Mouse (Mus musculus) embryo, embryonic 11.5 days (tissue): ENCODE data around the gene Ccdc155.

Source experiments
- DNase-seq: peaks from one replicate; pipeline ENCODE4 v3.0.0-alpha.2; 2012; ENCODE audit warnings: low read depth, low spot score

Gene Ccdc155

DNA sequence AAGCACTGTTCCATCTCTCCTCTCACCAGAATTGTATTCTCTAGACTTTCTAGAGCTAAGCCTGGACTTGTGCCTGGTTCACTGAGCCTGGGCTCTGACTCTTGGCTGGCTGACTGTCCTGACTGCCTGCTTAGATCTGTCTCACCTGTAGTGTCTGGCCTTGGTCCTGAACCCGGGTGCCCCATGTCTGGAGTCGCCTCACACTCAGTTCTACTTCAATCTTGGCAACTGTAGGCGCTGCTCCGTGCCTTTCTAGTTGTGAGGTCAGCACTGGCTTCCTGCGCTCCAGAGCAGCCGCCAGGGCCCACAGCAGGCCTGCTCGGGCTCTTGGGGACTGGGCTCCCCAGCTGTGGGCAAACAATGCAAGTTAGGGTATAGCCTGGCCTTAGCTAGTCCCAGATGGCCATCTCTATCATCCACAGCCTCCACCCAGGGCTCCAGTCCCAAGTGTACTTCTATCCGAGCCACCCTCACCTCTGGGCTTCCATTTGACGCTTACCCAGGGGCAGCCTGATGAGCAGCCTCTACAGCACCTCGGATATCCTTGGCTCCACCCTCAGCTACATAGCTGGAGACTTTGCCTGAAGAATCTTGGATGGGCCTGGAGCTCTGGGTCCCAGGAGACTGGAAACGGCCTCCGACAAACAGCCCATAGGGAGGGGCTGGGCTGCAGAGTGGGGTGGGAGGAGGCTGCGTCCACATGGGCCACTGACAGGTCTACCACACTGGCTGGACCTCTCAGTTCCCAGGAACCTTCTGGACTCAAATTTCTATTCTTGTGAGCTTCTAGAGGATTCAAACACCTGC, 60.1 kb downstream of the Ccdc155 start:
- no peak for DNase-seq

DNA sequence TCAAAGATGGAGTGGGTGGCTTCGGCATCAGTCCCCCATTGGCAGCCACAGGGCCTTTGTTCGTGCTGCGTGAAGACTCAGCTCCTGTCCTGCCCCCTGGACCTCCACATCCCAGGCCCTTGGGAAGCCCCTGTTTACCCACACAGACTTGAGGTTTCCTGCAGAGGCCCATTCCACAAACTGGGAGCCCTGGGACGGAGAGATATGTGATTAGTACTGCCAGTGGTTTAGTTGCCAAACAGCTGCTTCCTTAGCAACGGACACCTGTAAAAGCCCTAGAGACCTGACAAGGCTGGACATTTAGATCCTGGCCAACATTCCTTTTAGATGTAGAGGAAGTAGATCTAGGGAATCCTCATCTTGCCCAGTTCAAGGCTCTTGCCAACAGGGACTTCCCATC, 62.8 kb downstream of the Ccdc155 start:
- no peak for DNase-seq

DNA sequence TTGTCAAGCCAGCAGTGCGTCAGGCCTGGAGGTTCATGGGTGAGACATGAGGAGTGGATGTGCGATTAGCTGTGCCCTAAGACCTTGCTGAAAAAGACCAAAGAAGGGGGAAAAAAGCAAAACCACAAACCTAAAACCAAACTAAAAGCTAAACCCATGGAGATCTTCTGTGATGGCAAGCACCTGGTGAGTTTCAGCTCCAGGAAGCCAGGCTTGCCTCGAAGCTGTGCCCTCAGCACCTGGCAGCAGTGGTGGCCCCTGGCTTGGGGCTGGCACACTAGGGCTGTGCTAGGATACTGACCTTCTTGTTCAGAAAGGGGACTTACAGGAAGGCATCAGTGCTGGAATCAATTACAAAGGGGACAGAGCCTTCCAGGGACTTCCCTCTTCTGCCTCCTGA, 63.4 kb downstream of the Ccdc155 start:
- DNase-seq = no peak

DNA sequence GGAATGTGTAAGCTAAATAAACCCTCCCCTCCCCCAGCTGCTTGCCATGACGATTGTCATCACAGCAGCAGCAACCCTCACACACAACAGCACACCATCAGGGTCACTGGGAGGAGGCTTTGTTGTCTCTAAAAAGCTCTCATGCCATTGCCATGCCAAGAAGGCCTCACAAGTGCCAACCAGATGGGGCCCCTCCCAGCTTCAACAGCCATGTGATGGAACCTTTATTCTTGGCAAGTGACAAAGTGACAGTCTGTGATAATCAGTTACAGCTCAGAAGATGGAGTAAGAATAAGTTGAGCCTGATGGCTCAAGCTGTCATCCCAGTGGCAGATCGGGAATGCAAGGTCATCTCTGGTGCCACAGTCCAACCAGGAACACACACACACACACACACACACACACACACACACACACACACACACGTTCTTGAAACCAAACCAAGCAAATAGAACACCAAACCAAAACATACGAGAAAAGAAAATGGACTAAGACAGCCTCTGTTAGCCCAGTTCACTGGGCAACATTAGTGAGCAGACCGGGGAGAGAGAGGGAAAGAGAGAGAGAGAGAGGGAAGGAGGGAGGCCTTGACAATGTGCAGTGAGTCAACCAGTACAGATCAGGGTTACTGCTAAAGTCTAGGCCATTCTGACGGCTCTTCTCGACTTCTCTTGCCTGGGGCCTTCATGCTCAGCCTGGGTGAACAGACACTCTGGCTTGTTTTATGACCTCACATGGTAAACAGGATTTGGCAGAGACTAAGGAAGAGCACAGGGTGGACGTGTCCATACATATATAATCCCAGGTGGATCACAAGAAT, 64.6 kb downstream of the Ccdc155 start:
- DNase-seq = no peak

DNA sequence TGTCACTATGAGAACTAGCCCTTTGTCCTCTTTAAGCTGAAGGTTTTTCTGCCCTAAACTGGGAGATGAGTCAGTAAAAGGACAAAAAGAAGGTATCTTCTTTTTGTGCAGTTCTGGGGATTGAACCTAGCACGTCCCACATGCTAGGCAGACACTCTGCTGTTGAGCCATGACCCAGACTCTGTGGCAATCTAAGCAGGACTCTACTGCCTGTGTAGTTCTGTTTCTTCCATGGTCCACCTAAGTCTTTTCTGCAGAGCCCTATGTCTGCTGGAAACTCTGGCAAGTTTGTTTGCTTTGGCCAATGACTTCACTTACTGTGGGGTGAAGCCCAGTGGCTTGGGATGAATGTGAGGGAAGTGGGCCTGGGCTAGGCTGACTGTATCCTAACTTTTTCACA, 66.3 kb downstream of the Ccdc155 start:
- no peak for DNase-seq

DNA sequence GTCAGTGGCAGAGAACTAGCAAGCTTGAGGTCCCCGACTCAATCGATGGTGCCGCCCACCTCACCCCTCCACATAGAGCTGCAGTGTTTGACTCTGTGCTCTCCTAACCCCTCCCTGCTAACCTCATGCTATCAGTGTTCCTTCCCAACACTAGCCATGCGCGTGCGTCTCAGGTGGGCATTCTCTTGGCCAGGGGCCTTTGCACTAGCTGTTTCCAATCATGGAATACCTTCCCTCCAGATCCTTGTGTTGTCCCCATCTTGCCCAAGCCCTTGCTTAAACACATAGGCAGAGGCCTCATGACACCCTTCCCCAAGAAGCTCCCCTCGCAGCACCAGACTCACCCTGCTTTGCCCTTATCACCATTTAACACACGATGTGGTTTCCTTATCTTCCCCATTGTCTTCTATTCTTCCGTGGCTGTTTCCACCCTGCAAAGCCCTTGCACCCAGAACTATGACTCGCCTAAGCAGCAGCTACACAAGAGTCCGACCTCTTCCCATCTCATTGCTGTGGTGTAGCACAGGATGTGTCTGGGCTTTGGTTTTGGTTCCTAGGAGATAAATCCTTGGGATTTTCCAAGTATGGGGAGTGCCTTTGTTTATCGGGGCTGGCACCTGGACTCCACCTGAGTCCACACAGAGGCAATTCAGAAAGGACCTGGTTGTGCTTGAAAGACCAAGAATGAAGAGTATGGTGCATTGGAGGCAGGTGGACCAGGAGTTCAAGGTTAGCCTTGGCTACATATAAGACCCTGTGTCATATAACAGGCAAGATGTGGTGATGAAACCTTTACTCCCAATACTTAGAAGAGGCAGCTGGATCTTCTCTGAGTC, 67.3 kb downstream of the Ccdc155 start:
- no peak for DNase-seq

DNA sequence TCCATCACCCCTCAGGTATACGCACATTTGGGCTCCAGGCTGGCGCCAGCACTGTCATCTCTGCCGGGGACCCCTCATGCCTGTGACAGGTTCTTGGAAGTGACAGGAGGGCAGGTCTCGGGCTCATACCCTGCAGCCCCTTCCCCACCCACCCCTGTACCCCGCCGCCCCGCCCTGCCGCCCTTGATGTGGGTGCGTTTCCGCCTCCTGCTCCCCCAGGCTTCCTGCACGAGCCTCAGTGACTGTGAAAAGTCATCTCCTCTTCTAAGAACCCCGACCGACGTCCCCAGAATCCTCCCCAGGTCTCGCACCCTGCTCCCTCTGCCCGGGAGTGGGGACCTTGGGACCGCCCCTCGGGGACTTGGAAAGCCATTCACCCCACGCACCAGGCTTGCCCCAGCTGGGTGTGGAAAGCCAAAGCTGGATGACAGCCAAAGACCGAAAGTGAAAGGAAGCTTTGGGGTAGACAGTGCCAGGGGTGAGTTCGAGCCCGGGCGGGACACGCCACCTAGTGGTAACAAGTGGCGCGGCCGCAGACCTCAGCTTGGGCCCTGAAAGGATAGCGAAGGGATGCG, 68.6 kb downstream of the Ccdc155 start, which contains the start of the genes Gm45713 and Flt3l:
Gm45713 (minus strand) TSS at position 239 of the 575 bp plus-strand sequence.
Flt3l (minus strand) TSS at position 440 of the 575 bp plus-strand sequence.
- peak; percentile 73 for DNase-seq

DNA sequence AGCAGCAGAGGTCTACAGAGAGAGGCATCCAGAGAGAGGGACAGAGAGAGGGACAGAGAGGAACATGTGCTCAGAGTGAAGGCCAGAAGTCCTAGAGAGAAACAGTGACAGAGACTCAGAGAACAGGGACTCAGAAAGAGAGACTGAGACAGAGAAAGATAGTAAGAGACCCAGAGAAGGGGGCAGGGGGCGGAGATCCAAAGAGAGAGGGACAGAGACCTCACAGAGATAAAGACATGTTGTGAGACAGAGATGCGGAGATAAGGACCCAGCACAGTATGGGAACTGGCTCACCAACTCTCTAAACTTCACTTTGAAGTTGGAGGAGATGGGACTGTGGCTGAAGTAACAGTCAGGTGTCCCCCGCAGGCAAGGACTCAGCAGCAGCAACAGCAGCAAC, 69.3 kb downstream of the Ccdc155 start:
- DNase-seq = no peak

DNA sequence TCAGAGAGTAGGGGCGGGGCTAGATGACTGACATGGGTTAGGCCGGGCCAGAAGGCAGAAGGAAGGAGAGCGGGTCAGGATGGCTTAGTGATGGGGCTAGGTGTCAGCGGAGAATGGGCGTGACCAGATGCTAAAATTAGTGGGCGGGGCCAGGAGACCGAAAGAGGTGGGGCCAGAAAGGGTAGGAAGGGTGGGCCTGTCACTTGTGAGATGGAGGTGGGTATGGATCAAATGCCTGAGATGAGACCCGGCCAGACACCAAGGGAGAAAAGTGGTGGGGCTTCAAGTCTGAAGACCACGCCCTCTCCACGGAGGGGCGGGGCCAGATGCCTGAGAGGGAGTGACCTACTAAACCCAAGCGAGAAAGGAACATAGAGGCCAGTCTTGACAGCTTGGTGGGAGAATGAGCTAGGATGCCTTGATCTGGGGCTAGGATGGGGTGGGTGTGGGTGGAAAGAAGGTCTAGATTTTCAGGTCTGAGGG, 70.1 kb downstream of the Ccdc155 start:
- DNase-seq = no peak
